Mouse (Mus musculus): ENCODE data around the gene Rbms1.

DNA sequence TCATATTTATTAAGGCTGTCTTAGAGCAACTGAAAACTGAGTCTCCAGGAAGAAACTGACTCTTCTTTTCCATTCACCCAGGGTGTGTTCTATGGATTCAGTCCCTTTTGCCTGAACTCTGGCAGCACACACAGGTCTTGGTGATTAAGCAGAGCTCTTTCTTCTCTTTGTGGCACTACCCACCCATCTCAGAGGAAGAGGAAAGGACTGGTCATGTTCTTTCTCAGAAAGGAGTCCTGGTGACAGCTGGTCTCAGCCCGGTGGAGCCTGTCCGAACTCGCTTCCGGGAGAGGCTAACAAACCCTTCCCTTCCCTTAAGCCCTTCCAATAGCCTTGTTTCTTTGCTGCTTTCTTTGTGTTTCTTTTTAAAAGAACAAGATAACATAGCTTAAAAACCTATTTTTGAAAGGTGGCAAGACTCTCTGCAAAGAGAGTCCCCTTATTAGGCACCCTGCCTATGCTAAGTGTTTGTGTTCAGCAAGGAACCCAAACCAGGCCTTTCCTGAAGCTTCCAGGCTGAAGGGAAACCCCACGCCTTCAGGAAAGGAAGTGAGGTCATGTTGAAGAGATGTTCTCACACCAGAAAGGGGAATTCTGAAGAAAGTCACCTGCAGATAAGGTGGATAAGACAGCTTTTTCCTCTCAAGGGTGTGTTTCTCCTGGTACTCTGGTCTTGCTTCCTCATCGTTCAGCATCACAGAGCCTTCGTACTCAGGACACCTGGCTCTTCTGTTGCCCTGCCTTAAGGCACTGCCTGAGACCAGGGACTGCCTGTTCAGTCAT lies 251.7 kb downstream of the Rbms1 start:
- no peak for TF ChIP-seq CTCF (IDR thresholded peaks at IDR 0.05 in 2 of 3, conservative IDR thresholded peaks at IDR 0.05 in 1 of 3; ENCODE audit: control insufficient read depth in 1 of 3, insufficient read depth in 1 of 3, low read depth in 2 of 3, low read length in 3 of 3, poor library complexity in 1 of 3, severe bottlenecking in 1 of 3)
- TF ChIP-seq SMC3 (IDR thresholded peaks at IDR 0.05; ENCODE audit: low read depth, low read length) = no peak
- no peak for TF ChIP-seq ZNF384 (IDR thresholded peaks at IDR 0.05; ENCODE audit: low read depth, low read length)
- no peak for TF ChIP-seq POLR2A (IDR thresholded peaks at IDR 0.05; ENCODE audit: control insufficient read depth in 1 of 2, insufficient read depth in 1 of 2, low read depth in 1 of 2, low read length in 2 of 2, poor library complexity in 1 of 2)
- no peak for TF ChIP-seq USF1 (IDR thresholded peaks at IDR 0.05; ENCODE audit: low read depth, low read length)
- TF ChIP-seq MAZ (IDR thresholded peaks at IDR 0.05; ENCODE audit: low read depth, low read length) = no peak
